Comparison of ENCODE assay signal across 29 mouse cellular contexts in the genomic region with DNA sequence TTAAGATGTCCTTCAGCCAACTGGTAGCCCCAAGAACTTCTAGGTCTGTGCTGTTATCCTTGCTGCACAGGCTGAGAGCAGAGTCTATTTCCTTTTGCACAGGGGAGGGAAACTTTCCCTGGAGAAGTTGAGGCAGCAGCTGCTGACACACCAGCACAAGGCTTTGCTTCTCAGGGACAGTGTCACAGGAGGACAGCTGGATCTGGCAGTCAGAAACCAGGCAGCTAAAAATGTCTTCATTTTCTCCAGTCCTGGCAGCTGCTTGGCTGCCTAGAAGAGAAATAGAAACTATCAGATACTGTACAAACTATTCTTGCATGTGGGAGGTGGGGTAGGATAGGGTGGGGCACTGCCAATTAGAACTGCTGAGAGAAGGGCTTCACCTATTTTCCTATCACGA. TPM values are rescaled to one million over a fixed set of nuclear protein-coding genes. Genes with fewer than 3 reads are reported as not detected.
DNase-seq lines count a peak whose midpoint lies in the region; TF ChIP-seq lines count a peak whose summit lies in the region.
"Had no signal": no experiment of that assay in that cellular context is flagged by ENCODE, and none has a peak within 500 bp of the region (broad histone marks: within the 10 kb centered on the region; RNA-seq: fewer than 3 reads in every experiment).

No protein-coding gene starts in this region.

- H3K27ac ChIP-seq in cerebellum, adult 2 months (ENCODE audit: insufficient read depth, low read length): 0 out of 2 replicates have a peak overlapping the region, but pooled peaks have one; percentile 13
- H3K27ac ChIP-seq: embryonic facial prominence, embryonic 10.5 days; embryonic facial prominence, embryonic 13.5 days; forebrain, embryonic 12.5 days; forebrain, embryonic 15.5 days; heart, embryonic 10.5 days; heart, embryonic 13.5 days; hindbrain, embryonic 14.5 days; hindbrain, postnatal 0 days had no signal

- H3K4me3 ChIP-seq in cerebellum, adult 2 months (replicated peaks; ENCODE audit: insufficient read depth, low read depth, low read length): no peak overlapping the region
- H3K4me3 ChIP-seq: embryonic facial prominence, embryonic 10.5 days; embryonic facial prominence, embryonic 13.5 days; erythroblast, embryonic 14.5 days; forebrain, embryonic 12.5 days; forebrain, embryonic 15.5 days; heart, embryonic 10.5 days; heart, embryonic 13.5 days had no signal

- WGBS in cerebellum, adult 2 months: 33% methylated on average over 1 of the region's 1 CpGs

- TF ChIP-seq POLR2A in cerebellum, adult 2 months (IDR thresholded peaks at IDR 0.05; ENCODE audit: borderline replicate concordance, insufficient read depth, low read length): no peak

- intact Hi-C loops in left cerebral cortex, postnatal 14 days (cut with DNase I): no loop called here

- no peak for DNase-seq in cerebellum, adult 2 months
- DNase-seq in cerebellum, postnatal 25 days: no peak
- peak; percentile 10 for DNase-seq in gastrocnemius, adult 18-20 months (ENCODE audit: low spot score)
- no peak for DNase-seq in gastrocnemius, adult 8-10 months (ENCODE audit: low spot score in 2 of 2)
- DNase-seq in left cerebral cortex, postnatal 14 days (ENCODE audit: low spot score in 2 of 2): peak; percentile 7 to 45
- no peak for DNase-seq in left cerebral cortex, adult 11 months (ENCODE audit: low spot score)
- DNase-seq in brain, adult 2 months (ENCODE audit: low read depth, low spot score): peak; percentile 55
- no peak for DNase-seq in testis, postnatal 10 days (ENCODE audit: low spot score)
- DNase-seq: adrenal gland, adult 8-10 months; adrenal gland, postnatal 25 days; cerebellum, adult 18-20 months; cerebellum, adult 9-11 months; cerebellum, postnatal 36 days; embryo, embryonic 11 days; gastrocnemius, postnatal 10 days; heart, postnatal 14 days; heart, postnatal 4 days had no signal

- TF ChIP-seq CTCF in cerebellum, adult 2 months (IDR thresholded peaks at IDR 0.05; ENCODE audit: borderline replicate concordance, insufficient read depth, low read depth, low read length): no peak

- peaks cover 14% of the 10 kb centered on the region; the same call in 1 of the 2 replicates for H3K4me1 ChIP-seq in cerebellum, adult 2 months (ENCODE audit: control insufficient read depth, insufficient read depth, low read length)
- H3K4me1 ChIP-seq: embryonic facial prominence, embryonic 10.5 days; embryonic facial prominence, embryonic 13.5 days; forebrain, embryonic 12.5 days; forebrain, embryonic 15.5 days; heart, embryonic 10.5 days; heart, embryonic 13.5 days had no signal

- H3K27me3 ChIP-seq in cerebellum, adult 2 months (ENCODE audit: control insufficient read depth, insufficient read depth, low read length): no peaks in the 10 kb centered on the region
- H3K27me3 ChIP-seq: embryonic facial prominence, embryonic 13.5 days; forebrain, embryonic 12.5 days; forebrain, embryonic 15.5 days; heart, embryonic 13.5 days had no signal

RNA-seq across cellular contexts. Expression of a gene that starts 42.2 kb away (rescaled TPM):
- 1.2 and 1.4 TPM in 2 replicates for polyA plus RNA-seq in cerebellum, adult 2 months (2012; rRNA removed)
- 1 to 10 TPM; 1.9 to 2.0 TPM for total RNA-seq in gastrocnemius, adult 18-20 months (2021)
- 1 to 10 TPM; 2.0 to 2.9 (median 2.3) TPM for total RNA-seq in gastrocnemius, adult 8-10 months (2022)
- 1 to 10 TPM; 1.2 to 1.3 TPM for total RNA-seq in left cerebral cortex, postnatal 14 days (2021)
- total RNA-seq: ES-E14 had no signal
- polyA plus RNA-seq: activated CD4-positive, CD25-positive, alpha-beta regulatory T cell, adult 4 months; erythroblast, embryonic 14.5 days; inflammation-experienced regulatory T-cells, adult 6 months had no signal

Comparison
In these comparisons a context has a peak if more than half of its experiments do, and no peak if none do; other contexts are left out.
1. DNase-seq: peak in gastrocnemius, adult 18-20 months (single experiment), left cerebral cortex, postnatal 14 days (2 of 2) and brain, adult 2 months (single experiment); none in cerebellum, adult 2 months (0 of 2), cerebellum, postnatal 25 days (0 of 2), gastrocnemius, adult 8-10 months (0 of 2), left cerebral cortex, adult 11 months (single experiment) and testis, postnatal 10 days (single experiment).